Mouse (Mus musculus) C2C12 (cell line): ENCODE measurements around the gene Gm12248. TPM values are rescaled to one million over a fixed set of nuclear protein-coding genes. Genes with fewer than 3 reads are reported as not detected.

Experiments used
- H3K27me3 ChIP-seq: one replicate; pipeline ENCODE4 v1.6.1; 2011; ENCODE audit not compliant: control insufficient read depth, insufficient read depth, insufficient read length
- H3K36me3 ChIP-seq: one replicate; pipeline ENCODE4 v1.6.1; 2011; ENCODE audit not compliant: control insufficient read depth, insufficient read depth
- H3K4me3 ChIP-seq: one replicate; pipeline ENCODE4 v1.5.1; 2011; ENCODE audit warnings: mild to moderate bottlenecking, control low read depth; ENCODE audit not compliant: poor library complexity, insufficient read depth, severe bottlenecking
- H3K79me2 ChIP-seq: one replicate; pipeline ENCODE4 v1.6.1; 2011; ENCODE audit not compliant: control insufficient read depth, insufficient read depth
- H3K79me3 ChIP-seq: one replicate; pipeline ENCODE4 v1.6.1; 2011; ENCODE audit warnings: low read depth, control low read depth
- H3ac ChIP-seq: one replicate; pipeline ENCODE3; 2011; ENCODE audit warnings: low read depth; ENCODE audit not compliant: control insufficient read depth, insufficient read length
- CEBPB ChIP-seq: IDR thresholded peaks from one replicate; pipeline ENCODE4 v1.6.1; 2011; ENCODE audit warnings: low read depth, mild to moderate bottlenecking, control low read depth, moderate library complexity
- CTCF ChIP-seq: IDR thresholded peaks from one replicate; pipeline ENCODE4 v1.5.1; 2011; ENCODE audit not compliant: control insufficient read depth, insufficient read depth, insufficient read length
- FOSL1 ChIP-seq: IDR thresholded peaks from one replicate; pipeline ENCODE4 v1.8.0; 2011; ENCODE audit warnings: mild to moderate bottlenecking, low read length; ENCODE audit not compliant: poor library complexity, insufficient read depth, severe bottlenecking
- MAX ChIP-seq: IDR thresholded peaks from one replicate; pipeline ENCODE4 v1.6.1; 2011; ENCODE audit warnings: mild to moderate bottlenecking, control low read depth
- MYOD1 ChIP-seq: IDR thresholded peaks from one replicate; pipeline ENCODE4 v1.6.1; 2011; ENCODE audit warnings: low read depth; ENCODE audit not compliant: control insufficient read depth, insufficient read length
- MYOG ChIP-seq: IDR thresholded peaks from one replicate; pipeline ENCODE4 v1.6.1; 2011; ENCODE audit not compliant: control insufficient read depth, insufficient read length; ENCODE audit errors: extremely low read depth
- USF1 ChIP-seq: IDR thresholded peaks from one replicate; pipeline ENCODE4 v1.6.1; 2011; ENCODE audit warnings: low read depth, mild to moderate bottlenecking, control low read depth, moderate library complexity
- polyA plus RNA-seq: library from polyadenylated mRNA; unstranded; fragments of >200 nt; fragmentation: generic; extraction: Trizol; gene quantifications from one replicate; pipeline ENCODE4 v1.2.1, GENCODE M21; 2012; ENCODE audit warnings: missing spikeins

Gm12248 gene
- polyA plus RNA-seq, 1 experiment = 0.04 TPM

DNA sequence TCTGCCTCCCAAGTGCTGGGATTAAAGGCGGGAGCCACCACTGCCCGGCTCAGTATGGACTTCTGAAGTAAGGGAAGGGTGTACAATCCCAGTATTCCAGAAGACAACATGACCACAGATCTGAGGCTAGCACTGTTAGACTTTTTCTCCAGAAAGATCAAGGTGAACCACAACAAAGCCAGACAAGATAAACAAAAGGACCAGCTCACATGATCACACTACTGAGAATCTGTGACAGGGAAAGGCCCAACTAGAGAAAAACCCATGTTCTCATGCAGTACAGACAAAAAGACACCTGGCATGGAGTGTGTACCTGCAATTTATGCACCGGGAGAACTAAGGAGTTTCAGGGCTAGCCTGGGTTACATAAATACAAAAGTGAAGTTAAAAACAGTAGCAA lies 39.1 kb upstream of the Gm12248 start:
- no peaks in the 10 kb centered on the region for H3K27me3 ChIP-seq
- no peak for TF ChIP-seq CEBPB
- TF ChIP-seq FOSL1 = no peak
- H3K79me2 ChIP-seq = no peaks in the 10 kb centered on the region
- no peak overlapping the region for H3ac ChIP-seq
- no peak overlapping the region for H3K4me3 ChIP-seq
- H3K36me3 ChIP-seq = peaks cover 88% of the 10 kb centered on the region
- no peaks in the 10 kb centered on the region for H3K79me3 ChIP-seq

DNA sequence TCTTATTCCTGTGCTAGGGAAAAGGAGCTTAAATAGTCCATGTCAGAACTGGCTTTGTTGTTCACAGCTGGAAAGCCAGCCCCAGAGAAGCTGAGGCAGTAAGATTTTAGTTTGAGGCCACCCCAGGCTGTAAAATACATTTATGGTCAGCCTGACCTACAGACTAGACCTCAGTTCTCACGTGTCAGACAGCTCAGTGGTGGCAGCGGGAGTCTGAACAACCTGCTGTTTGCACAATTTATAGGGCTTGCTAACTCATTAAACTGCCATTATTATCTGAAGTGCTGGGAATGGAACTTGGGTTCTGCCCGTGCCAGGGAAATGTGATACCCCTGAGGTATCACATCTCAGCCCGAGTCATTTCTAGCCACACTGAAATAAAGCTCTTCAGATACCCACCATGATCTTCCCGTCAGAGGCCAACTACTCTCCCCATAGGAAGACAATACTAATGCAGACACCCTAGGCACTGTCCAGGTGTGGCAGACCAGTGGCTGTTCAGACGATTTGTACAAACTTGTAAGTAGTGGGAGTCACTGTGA lies 36.4 kb upstream of the Gm12248 start:
- no peak overlapping the region for H3ac ChIP-seq
- H3K4me3 ChIP-seq = no peak overlapping the region
- H3K36me3 ChIP-seq = peaks cover 84% of the 10 kb centered on the region
- H3K79me2 ChIP-seq = no peaks in the 10 kb centered on the region
- TF ChIP-seq MYOD1 = no peak
- TF ChIP-seq USF1 = no peak
- TF ChIP-seq CTCF = no peak
- no peak for TF ChIP-seq MAX
- no peak for TF ChIP-seq MYOG
- TF ChIP-seq CEBPB = no peak
- no peak for TF ChIP-seq FOSL1
- no peaks in the 10 kb centered on the region for H3K79me3 ChIP-seq
- no peaks in the 10 kb centered on the region for H3K27me3 ChIP-seq

DNA sequence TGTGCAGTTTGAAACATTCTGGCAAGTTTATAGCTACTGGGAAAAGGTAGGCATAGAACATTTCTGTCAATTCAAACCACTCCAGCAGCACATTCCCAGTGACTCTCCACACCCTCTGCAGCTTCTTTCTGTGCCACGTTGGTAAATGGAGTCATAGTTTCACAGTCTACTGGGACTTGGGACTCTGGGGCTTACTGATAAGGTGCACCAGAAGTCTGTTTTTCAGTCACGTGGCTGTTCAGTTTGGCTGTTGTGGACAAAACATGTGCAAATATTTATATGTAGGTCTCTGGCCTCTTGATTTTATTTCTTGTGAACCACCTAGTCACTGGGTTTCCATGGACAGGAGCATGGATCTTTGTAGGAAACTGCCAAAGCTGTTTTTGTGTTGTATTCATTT lies 34.6 kb upstream of the Gm12248 start:
- Histone ChIP-seq H3K27me3 (no peaks in the 10 kb centered on the region), H3K36me3 (peaks cover 81% of the 10 kb centered on the region), H3K4me3 (no peak overlapping the region), H3K79me3 (no peaks in the 10 kb centered on the region), H3ac (no peak overlapping the region), H3K79me2 (no peaks in the 10 kb centered on the region)
- TF ChIP-seq USF1 (no peak), MAX (no peak), MYOG (no peak), FOSL1 (no peak), CEBPB (no peak), MYOD1 (no peak), CTCF (no peak)

DNA sequence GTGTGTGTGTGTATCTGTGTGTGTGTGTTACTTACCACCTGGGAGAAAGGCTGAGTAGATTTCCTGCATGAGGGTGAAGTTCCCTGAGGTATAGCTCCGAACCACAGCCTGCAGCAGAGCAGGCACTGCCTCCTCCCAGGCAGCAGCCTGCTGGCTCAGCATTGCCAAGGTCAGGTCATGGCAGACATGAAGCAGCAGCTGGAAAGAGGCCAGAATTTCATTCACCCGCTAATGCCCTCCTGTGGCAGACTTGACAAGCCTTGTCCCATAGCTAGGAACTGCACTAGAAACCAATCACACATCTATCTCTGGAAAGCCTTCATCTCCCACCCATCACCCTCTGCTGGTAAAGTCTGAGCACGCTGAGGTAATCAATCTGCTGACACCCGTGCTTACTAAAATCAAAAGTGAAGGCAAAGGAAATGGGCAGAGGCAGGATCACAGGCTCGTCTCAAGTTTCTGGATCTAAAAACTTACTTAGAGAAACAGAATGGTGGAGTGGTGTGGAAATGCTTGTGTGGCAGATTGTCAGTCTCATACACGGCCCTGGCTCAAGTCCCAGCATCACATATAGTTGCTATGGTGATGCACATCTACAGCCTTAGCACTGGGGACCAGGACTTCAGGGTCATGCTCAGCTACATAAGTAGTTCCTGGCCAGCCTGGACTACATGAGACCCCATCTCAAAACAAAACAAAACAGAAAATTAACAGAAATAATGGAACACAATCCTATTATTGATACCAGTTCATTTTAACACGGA lies 33.6 kb upstream of the Gm12248 start:
- no peak for TF ChIP-seq FOSL1
- TF ChIP-seq MYOG = no peak
- no peak for TF ChIP-seq CEBPB
- TF ChIP-seq USF1 = no peak
- Histone ChIP-seq H3K79me2 (no peaks in the 10 kb centered on the region), H3K36me3 (peaks cover 77% of the 10 kb centered on the region), H3K27me3 (no peaks in the 10 kb centered on the region), H3K4me3 (no peak overlapping the region), H3ac (no peak overlapping the region), H3K79me3 (no peaks in the 10 kb centered on the region)

DNA sequence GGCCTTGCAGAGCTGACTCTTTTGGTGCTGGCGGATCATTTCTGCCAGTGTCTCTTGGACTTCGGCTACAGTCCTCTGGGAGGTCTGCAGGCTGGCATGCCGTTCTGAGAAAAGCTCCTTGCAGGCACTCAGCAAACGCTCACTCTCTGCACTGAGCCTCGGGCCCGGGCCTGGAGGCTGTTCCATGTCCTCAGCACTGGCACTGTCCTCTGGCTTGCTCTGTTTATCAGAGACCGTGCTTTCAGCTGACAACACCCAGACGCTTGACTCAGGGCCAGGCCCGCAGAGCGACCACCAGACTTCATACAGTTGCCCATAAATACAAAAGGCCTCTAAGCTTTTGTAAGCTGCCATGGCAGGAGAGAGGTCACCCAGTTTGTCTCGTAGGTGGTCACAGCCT lies 32.1 kb upstream of the Gm12248 start:
- H3K79me2 ChIP-seq = no peaks in the 10 kb centered on the region
- H3ac ChIP-seq = no peak overlapping the region
- no peak overlapping the region for H3K4me3 ChIP-seq
- no peak for TF ChIP-seq USF1
- no peak for TF ChIP-seq FOSL1
- no peak for TF ChIP-seq MYOG
- TF ChIP-seq MYOD1 = no peak
- TF ChIP-seq CEBPB = no peak
- no peak for TF ChIP-seq MAX
- TF ChIP-seq CTCF = no peak
- no peaks in the 10 kb centered on the region for H3K79me3 ChIP-seq
- no peaks in the 10 kb centered on the region for H3K27me3 ChIP-seq
- H3K36me3 ChIP-seq = peaks cover 80% of the 10 kb centered on the region

DNA sequence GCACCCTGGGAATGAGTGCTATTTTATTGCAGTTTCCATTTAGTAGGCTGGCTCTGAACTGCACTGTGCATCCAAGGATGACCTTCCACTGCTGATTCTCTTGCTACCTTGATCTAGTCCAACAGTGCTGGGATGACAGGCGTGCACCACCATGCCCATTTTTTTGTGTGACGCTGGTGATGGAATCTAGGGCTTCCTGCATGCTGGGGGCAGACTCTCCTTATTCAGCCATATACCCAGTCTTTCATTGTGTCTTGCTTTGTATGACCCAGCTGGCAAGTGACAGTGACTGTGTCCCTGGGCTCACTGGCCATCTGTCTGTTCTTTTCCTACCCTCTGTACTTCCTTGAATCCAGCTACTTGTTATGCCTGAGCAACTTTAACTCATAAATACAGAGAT lies 30.8 kb upstream of the Gm12248 start:
- TF ChIP-seq FOSL1 (no peak), MYOD1 (no peak)
- Histone ChIP-seq H3ac (no peak overlapping the region), H3K36me3 (peaks cover 72% of the 10 kb centered on the region), H3K79me3 (no peaks in the 10 kb centered on the region), H3K79me2 (no peaks in the 10 kb centered on the region), H3K27me3 (no peaks in the 10 kb centered on the region), H3K4me3 (no peak overlapping the region)
